Mouse (Mus musculus) thymus, adult 2 months (tissue): Measurements from ENCODE around the gene Ssh2.

Experiments used
- CTCF ChIP-seq: fragments of 200-500 bp; IDR thresholded peaks from 2 replicates; pipeline ENCODE4 v1.5.1; 2012; ENCODE audit warnings: mild to moderate bottlenecking, control low read depth, low read length, moderate library complexity, borderline replicate concordance; ENCODE audit not compliant: control insufficient read depth, poor library complexity, insufficient read depth; ENCODE audit errors: extremely low read depth
- POLR2A ChIP-seq: fragments of 200-500 bp; IDR thresholded peaks from 2 replicates; pipeline ENCODE4 v1.6.1; 2012; ENCODE audit warnings: mild to moderate bottlenecking, low read length, control low read depth, moderate library complexity; ENCODE audit not compliant: control insufficient read depth, poor library complexity, insufficient read depth; ENCODE audit errors: extremely low read depth

DNA sequence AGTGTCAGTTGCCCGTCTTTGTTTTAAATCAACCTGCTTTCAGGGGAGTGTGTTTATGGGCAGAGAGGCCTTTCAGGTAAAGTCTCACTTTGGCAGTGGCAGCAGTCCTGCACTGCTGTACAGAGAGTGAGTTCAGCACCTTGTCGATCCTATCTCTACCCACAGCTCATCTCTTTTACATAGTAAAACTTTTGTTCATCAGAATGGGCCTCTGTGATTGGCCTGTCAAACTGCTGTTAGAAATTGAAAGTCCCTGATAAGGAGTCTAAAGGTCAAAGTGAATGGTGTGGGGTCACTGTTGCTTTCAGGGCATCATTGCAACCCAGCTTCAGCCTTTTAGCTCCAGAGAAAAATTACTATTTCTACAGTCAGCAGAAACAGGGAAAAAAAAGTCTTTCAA lies 147.4 kb downstream of the Ssh2 start:
- TF ChIP-seq POLR2A (no peak), CTCF (no peak)
